Mouse (Mus musculus) cerebellum, adult 11 months (tissue): ENCODE measurements around the gene Ncs1.

Source experiments
- DNase-seq: peaks from one replicate; pipeline ENCODE4 v3.0.0; 2022

The Ncs1 gene

GRCm38 (mm10) chr2:31246251-31246971 is 788 bp downstream of the Ncs1 start:
- peak; percentile 46 for DNase-seq

- no peak for DNase-seq
Observed at GRCm38 (mm10) chr2:31248856-31249255, 3.2 kb downstream of the Ncs1 start.

GRCm38 (mm10) chr2:31252167-31252566 is 6.5 kb downstream of the Ncs1 start:
- DNase-seq, result no peak

- DNase-seq, result peak; percentile 12
Observed at GRCm38 (mm10) chr2:31253463-31253862, 7.8 kb downstream of the Ncs1 start.

DNA sequence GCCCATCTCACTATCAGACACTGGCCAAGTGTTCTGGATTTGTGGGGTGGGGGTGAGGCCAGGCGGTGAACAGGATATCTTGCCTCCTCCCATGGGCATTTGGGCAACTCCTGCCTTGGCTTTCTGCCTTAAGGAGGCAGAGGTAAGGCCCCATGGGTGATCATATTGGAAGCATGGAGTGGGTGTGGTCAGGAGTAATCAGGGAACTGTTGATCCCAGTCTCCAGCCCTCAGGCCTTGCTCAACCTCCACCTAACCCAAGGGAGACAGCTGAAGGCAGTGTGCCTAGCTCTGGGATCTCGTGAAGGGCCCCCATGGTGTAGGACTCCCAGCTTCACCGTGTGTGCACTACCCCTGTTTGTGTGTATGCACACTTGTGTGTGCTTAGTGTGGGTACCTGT is 9.2 kb downstream of the Ncs1 start:
- peak; percentile 27 for DNase-seq

GRCm38 (mm10) chr2:31255952-31256938 is 10.6 kb downstream of the Ncs1 start:
- peak; percentile 66 for DNase-seq

- peak; percentile 73 for DNase-seq
Observed at GRCm38 (mm10) chr2:31257096-31257495, 11.5 kb downstream of the Ncs1 start.

DNA sequence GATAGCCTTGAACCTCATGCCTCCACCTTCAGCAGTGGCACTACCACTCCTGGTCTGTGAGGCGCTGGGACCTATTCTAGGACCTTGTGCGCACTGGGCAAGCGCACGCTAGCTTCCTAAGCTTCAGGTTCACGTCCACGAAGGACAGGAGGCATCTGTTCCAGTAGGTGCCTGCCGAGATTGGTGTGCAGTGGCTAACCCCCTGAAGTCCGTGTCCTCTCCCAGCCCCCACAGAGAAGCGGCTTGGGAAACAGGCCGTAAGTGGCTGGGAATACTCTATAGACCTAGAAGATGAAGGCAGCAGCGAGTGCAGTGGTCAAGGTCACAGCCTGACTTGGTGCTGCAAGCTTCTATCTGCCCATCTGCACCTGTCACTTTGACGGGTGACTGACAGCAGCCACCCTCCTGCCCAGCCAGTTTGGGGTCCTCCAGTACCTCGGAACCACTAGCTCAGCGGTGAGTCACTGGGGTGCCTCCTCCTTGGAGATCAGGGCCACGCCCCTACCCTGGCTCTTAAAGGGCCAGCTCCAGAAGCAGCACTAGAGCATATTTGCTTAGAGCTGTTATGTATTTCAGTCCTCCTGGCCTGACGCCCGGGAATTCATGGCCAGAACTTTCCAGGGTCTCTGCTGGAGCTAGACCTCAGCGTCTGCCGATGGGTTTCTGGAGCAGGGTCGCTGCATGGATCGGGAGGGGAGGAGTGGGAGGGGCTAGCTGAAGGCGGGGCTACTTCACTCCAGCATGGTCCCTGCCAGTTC is 13.2 kb downstream of the Ncs1 start:
- peak; percentile 85 for DNase-seq

GRCm38 (mm10) chr2:31259367-31259920 is 13.8 kb downstream of the Ncs1 start:
- DNase-seq, result no peak

DNA sequence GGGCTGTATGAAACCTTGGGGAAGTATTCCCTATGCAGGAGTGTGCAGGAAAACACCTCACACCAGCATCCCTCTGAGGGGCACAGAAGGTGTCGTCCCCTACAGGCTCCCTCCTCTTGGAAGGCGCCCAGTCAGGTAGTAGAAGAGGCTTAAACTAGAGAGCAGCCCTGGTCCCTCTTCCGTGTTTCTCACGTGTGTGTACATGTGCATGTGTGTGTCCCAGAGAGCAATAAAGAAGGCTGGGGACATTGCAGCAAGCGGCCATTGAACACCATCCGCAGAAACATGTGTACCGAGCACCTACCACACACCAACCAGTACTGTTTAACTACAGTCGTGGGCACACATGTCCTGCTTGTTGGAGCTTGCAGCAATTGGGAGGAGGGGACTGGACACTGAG is 14.9 kb downstream of the Ncs1 start:
- DNase-seq, result no peak

- no peak for DNase-seq
Observed at GRCm38 (mm10) chr2:31263039-31263461, 17.4 kb downstream of the Ncs1 start.

DNA sequence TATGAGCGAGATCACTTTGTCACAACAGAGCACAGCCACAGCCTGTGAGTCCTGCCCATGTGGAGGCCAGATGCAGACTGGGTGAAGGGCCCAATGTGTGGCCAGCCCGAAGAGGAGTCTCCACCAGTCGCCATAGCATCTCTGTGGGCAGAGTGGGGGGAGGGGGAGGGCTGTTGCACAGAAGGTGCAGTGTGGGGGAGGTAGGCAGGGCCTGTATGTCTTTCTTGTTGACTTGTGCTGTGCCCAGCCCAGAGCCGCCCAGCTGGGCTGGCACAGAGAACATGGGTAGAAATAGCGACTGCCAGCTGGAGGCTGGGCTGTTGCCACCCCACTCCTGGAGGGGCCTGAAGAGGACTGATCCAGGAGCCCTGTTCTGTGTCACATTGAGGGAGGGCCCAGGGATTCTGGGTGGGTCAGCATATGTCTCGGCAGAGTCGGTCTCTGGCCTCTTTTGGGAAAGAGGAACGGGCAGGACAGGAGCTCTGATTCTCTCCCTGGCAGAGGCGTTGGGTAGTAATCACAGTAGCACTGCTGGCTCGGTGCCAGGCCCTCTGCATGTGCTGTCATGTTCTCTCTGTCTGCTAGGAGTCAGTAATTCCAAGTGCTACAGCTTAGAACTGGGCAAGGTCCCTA is 18.2 kb downstream of the Ncs1 start:
- DNase-seq, result peak; percentile 89

GRCm38 (mm10) chr2:31267447-31267846 is 21.8 kb downstream of the Ncs1 start:
- DNase-seq, result no peak

GRCm38 (mm10) chr2:31268631-31269030 is 23.0 kb downstream of the Ncs1 start:
- DNase-seq, result no peak

- DNase-seq, result no peak
Observed at GRCm38 (mm10) chr2:31269188-31269587, 23.6 kb downstream of the Ncs1 start.

- no peak for DNase-seq
Observed at GRCm38 (mm10) chr2:31269847-31270246, 24.2 kb downstream of the Ncs1 start.

GRCm38 (mm10) chr2:31270470-31270869 is 24.8 kb downstream of the Ncs1 start:
- no peak for DNase-seq

DNA sequence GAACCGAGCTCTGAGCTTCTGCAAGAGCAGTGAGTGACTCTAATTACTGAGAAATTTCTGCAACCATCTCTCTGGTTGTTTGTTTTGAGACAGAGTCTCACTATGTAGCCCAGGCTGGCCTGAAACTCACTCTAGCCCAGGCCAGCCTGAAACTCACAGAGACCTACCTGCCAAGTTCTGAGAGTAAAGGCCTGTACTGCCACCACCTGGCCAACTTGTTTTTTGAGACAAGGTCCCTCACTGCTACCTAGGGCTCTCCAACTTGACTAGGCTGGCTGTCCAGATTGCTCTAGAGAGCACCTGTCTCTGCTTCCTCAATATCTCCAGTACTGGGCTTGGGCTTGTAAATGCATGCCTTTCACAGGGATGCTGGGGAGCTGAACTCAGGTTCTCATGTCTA is 25.4 kb downstream of the Ncs1 start:
- DNase-seq, result no peak

DNA sequence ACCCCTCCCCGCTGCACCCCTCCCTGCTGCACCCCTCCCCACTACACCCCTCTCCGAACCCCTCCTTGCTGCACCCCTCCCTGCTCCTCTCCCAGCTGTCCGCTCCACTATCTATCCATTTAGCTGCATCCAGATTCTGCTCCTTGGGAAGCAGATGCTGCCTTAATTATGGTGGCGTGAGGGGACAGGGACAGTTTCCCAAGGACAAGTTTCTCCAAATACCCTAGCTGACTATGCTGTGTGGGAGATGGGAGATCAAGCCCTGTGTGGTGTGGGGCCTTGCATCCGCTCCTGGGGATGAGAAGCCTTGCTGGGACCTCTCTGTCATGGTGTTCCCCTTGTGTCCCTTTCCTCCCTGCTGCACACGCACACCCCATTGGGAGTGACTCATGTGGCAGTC is 29.4 kb downstream of the Ncs1 start:
- DNase-seq, result no peak

GRCm38 (mm10) chr2:31277810-31278209 is 32.2 kb downstream of the Ncs1 start:
- no peak for DNase-seq

DNA sequence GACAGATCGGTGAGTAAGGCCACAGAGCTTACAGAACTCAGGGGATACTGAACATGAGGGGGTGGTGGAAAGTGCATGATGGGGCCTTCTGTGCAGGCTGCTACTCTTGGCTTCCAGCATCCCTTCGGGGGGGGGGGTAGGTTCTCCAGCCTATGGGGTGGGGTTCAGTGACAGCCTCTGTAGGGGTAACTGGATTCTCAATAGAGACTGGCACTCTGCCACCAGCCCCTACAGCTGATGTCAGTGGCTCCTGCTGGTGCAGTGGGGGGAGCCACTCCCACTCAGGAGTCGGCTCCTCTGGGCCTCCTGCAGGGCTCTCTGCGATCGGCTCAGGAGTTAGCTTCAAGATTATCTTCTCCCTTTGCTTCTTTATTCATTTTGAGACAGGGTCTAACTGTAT is 32.9 kb downstream of the Ncs1 start:
- DNase-seq, result no peak

- no peak for DNase-seq
Observed at GRCm38 (mm10) chr2:31281138-31281537, 35.5 kb downstream of the Ncs1 start.
